Mouse (Mus musculus) midbrain, postnatal 0 days (tissue): ENCODE results near the gene C77080. TPM values are rescaled to one million over a fixed set of nuclear protein-coding genes. Genes with fewer than 3 reads are reported as not detected.
"Not testable (repeated sequence)": the region's sequence is repeated elsewhere in the genome, so short reads cannot be mapped to it uniquely, and the experiment has no call there.

Experiments
- ATAC-seq: fragments of 200-750 bp; cut with Nextera tagmentation; 2 replicates; pipeline ENCODE4 v1.8.0; 2017; ENCODE audit warnings: moderate number of reproducible peaks, mild to moderate bottlenecking, moderate TSS enrichment, moderate library complexity; ENCODE audit not compliant: low FRiP score
- DNase-seq: peaks from one replicate; pipeline ENCODE4 v3.0.0-alpha.2; 2015; ENCODE audit warnings: low spot score
- H3K27ac ChIP-seq: fragments of 300-500 bp; sonication (generic); 2 replicates; pipeline ENCODE4 v1.5.1; 2014; ENCODE audit warnings: low read depth, mild to moderate bottlenecking, low read length, mixed read lengths
- H3K27me3 ChIP-seq: fragments of 300-500 bp; sonication (generic); 2 replicates; pipeline ENCODE4 v1.6.1; 2014; ENCODE audit warnings: low read length, control low read depth, mixed read lengths; ENCODE audit not compliant: insufficient read depth
- H3K36me3 ChIP-seq: fragments of 300-500 bp; sonication (generic); 2 replicates; pipeline ENCODE4 v1.6.1; 2014; ENCODE audit warnings: low read length, control low read depth, mixed read lengths; ENCODE audit not compliant: insufficient read depth
- H3K4me1 ChIP-seq: fragments of 300-500 bp; sonication (generic); 2 replicates; pipeline ENCODE4 v1.6.1; 2014; ENCODE audit warnings: mild to moderate bottlenecking, control low read depth, antibody characterized with exemption, low read length, mixed read lengths; ENCODE audit not compliant: insufficient read depth
- H3K4me2 ChIP-seq: fragments of 300-500 bp; sonication (generic); 2 replicates; pipeline ENCODE4 v1.6.1; 2014; ENCODE audit warnings: low read depth, mild to moderate bottlenecking, low read length, mixed read lengths; ENCODE audit not compliant: poor library complexity, severe bottlenecking
- H3K4me3 ChIP-seq: fragments of 300-500 bp; sonication (generic); 2 replicates; pipeline ENCODE4 v1.5.1; 2014; ENCODE audit warnings: low read depth, mild to moderate bottlenecking, low read length, moderate library complexity
- H3K9ac ChIP-seq: fragments of 300-500 bp; sonication (generic); replicated peaks from 2 replicates; pipeline ENCODE4 v1.6.1; 2014; ENCODE audit warnings: mild to moderate bottlenecking, low read length, moderate library complexity, mixed read lengths; ENCODE audit not compliant: poor library complexity, severe bottlenecking
- H3K9me3 ChIP-seq: fragments of 300-500 bp; sonication (generic); 2 replicates; pipeline ENCODE4 v1.6.1; 2016; ENCODE audit warnings: low read length, control low read depth
- CTCF ChIP-seq: IDR thresholded peaks from 2 replicates; pipeline ENCODE4 v1.5.1; 2016; ENCODE audit warnings: antibody characterized with exemption, mild to moderate bottlenecking
- WGBS: fragments of 180-500 bp; shearing (Covaris S2); extraction: QIAGEN DNeasy Blood & Tissue Kit; methylation state at CpG from one replicate; pipeline ENCODE4 v1.1.7; 2014; 5-methylcytosine and 5-hydroxymethylcytosine counted together
- polyA plus RNA-seq: library from polyadenylated mRNA; unstranded; fragments of >200 nt; fragmentation: Nextera tagmentation; extraction: Ambion mirVana; gene quantifications from 2 replicates; pipeline ENCODE4 v1.2.1, GENCODE M21; 2015
- total RNA-seq: library from RNA; depleted of rRNA; stranded (reverse); fragments of >200 nt; gene quantifications from 2 replicates; pipeline ENCODE4 v1.2.3, GENCODE M21; 2014

Gene C77080
- total and polyA plus RNA-seq, 2 experiments from 2014 or later: 5.2 to 25.6 TPM

- Histone ChIP-seq H3K27ac (no peak overlapping the region), H3K9me3 (no peaks in the 10 kb centered on the region), H3K36me3 (peaks cover 85% of the 10 kb centered on the region), H3K27me3 (no peaks in the 10 kb centered on the region), H3K4me3 (no peak overlapping the region), H3K9ac (no peak overlapping the region), H3K4me1 (no peaks in the 10 kb centered on the region), H3K4me2 (no peak overlapping the region)
- DNase-seq (no peak), ATAC-seq (no peak)
- no peak for TF ChIP-seq CTCF
- 87% methylated on average over 7 of the region's 7 CpGs for WGBS
Observed at GRCm38 (mm10) chr4:129218569-129219175, 42.5 kb downstream of the C77080 start.

- not testable (repeated sequence) for DNase-seq, H3K27me3 ChIP-seq, H3K4me3 ChIP-seq, H3K4me1 ChIP-seq, H3K9me3 ChIP-seq, H3K27ac ChIP-seq, ATAC-seq, H3K4me2 ChIP-seq, H3K9ac ChIP-seq
- 71% methylated on average over 3 of the region's 3 CpGs for WGBS
- peaks cover 69% of the 10 kb centered on the region for H3K36me3 ChIP-seq
- peak; percentile 60 for TF ChIP-seq CTCF
Observed at GRCm38 (mm10) chr4:129212486-129212885, 48.7 kb downstream of the C77080 start.

GRCm38 (mm10) chr4:129211461-129211860, 49.7 kb downstream of the C77080 start:
- DNase-seq (no peak), ATAC-seq (no peak)
- no peaks in the 10 kb centered on the region for H3K27me3 ChIP-seq
- H3K36me3 ChIP-seq: peaks cover 69% of the 10 kb centered on the region
- H3K4me2 ChIP-seq: no peak overlapping the region
- H3K9ac ChIP-seq: no peak overlapping the region
- no peak overlapping the region for H3K4me3 ChIP-seq
- no peaks in the 10 kb centered on the region for H3K9me3 ChIP-seq
- 66% methylated on average over 4 of the region's 4 CpGs for WGBS
- no peak overlapping the region for H3K27ac ChIP-seq
- H3K4me1 ChIP-seq: no peaks in the 10 kb centered on the region
- TF ChIP-seq CTCF: no peak

GRCm38 (mm10) chr4:129209504-129209903, 51.7 kb downstream of the C77080 start:
- no peak overlapping the region for H3K27ac ChIP-seq
- DNase-seq (peak; percentile 61), ATAC-seq (no peak)
- 47% methylated on average over 7 of the region's 7 CpGs for WGBS
- H3K27me3 ChIP-seq: no peaks in the 10 kb centered on the region
- H3K4me3 ChIP-seq: no peak overlapping the region
- peaks cover 65% of the 10 kb centered on the region for H3K36me3 ChIP-seq
- H3K4me1 ChIP-seq: no peaks in the 10 kb centered on the region
- no peak overlapping the region for H3K9ac ChIP-seq
- TF ChIP-seq CTCF: peak; percentile 85
- H3K9me3 ChIP-seq: no peaks in the 10 kb centered on the region
- H3K4me2 ChIP-seq: no peak overlapping the region

GRCm38 (mm10) chr4:129206792-129207191, 54.4 kb downstream of the C77080 start:
- Histone ChIP-seq H3K4me2 (no peak overlapping the region), H3K9ac (no peak overlapping the region), H3K27ac (no peak overlapping the region), H3K4me3 (no peak overlapping the region), H3K4me1 (no peaks in the 10 kb centered on the region), H3K9me3 (no peaks in the 10 kb centered on the region), H3K36me3 (peaks cover 58% of the 10 kb centered on the region), H3K27me3 (no peaks in the 10 kb centered on the region)
- no peak for TF ChIP-seq CTCF
- WGBS: 90% methylated on average over 8 of the region's 8 CpGs
- DNase-seq (no peak), ATAC-seq (no peak)

- H3K36me3 ChIP-seq: peaks cover 56% of the 10 kb centered on the region
- H3K9ac ChIP-seq: no peak overlapping the region
Observed at GRCm38 (mm10) chr4:129204655-129205054, 56.5 kb downstream of the C77080 start.

More at GRCm38 (mm10) chr4:129204655-129205054, 56.5 kb downstream of the C77080 start:
- Histone ChIP-seq H3K4me1 (no peaks in the 10 kb centered on the region), H3K27me3 (no peaks in the 10 kb centered on the region), H3K4me3 (no peak overlapping the region), H3K27ac (no peak overlapping the region), H3K9me3 (no peaks in the 10 kb centered on the region), H3K4me2 (no peak overlapping the region)
- DNase-seq (no peak), ATAC-seq (no peak)
- 96% methylated on average over 10 of the region's 10 CpGs for WGBS
- TF ChIP-seq CTCF: no peak
